Mouse (Mus musculus) limb, embryonic 11.5 days (tissue): ENCODE measurements around the gene Arhgap20. TPM values are rescaled to one million over a fixed set of nuclear protein-coding genes. Genes with fewer than 3 reads are reported as not detected.

Experiments
- ATAC-seq: fragments of 200-750 bp; cut with Nextera tagmentation; 2 replicates; pipeline ENCODE4 v1.8.0; 2017; ENCODE audit warnings: low read depth; ENCODE audit not compliant: insufficient number of reproducible peaks, low FRiP score, low TSS enrichment
- DNase-seq: peaks from one replicate; pipeline ENCODE4 v3.0.0-alpha.2; 2015; ENCODE audit warnings: low spot score
- H3K27ac ChIP-seq: fragments of 300-500 bp; sonication (generic); replicated peaks from 2 replicates; pipeline ENCODE4 v1.5.1; 2014; ENCODE audit warnings: low read depth, mild to moderate bottlenecking, low read length
- H3K27me3 ChIP-seq: fragments of 300-500 bp; sonication (generic); 2 replicates; pipeline ENCODE4 v1.6.1; 2014; ENCODE audit warnings: mild to moderate bottlenecking, low read length, mixed read lengths; ENCODE audit not compliant: control insufficient read depth, insufficient read depth
- H3K36me3 ChIP-seq: fragments of 300-500 bp; sonication (generic); 2 replicates; pipeline ENCODE4 v1.6.1; 2014; ENCODE audit warnings: mild to moderate bottlenecking, low read length, moderate library complexity, mixed read lengths; ENCODE audit not compliant: control insufficient read depth, insufficient read depth
- H3K4me1 ChIP-seq: fragments of 300-500 bp; sonication (generic); 2 replicates; pipeline ENCODE4 v1.6.1; 2014; ENCODE audit warnings: low read length, mixed read lengths; ENCODE audit not compliant: control insufficient read depth, insufficient read depth
- H3K4me2 ChIP-seq: fragments of 300-500 bp; sonication (generic); 2 replicates; pipeline ENCODE4 v1.6.1; 2014; ENCODE audit warnings: low read depth, mild to moderate bottlenecking, moderate library complexity; ENCODE audit not compliant: severe bottlenecking
- H3K4me3 ChIP-seq: fragments of 300-500 bp; sonication (generic); 2 replicates; pipeline ENCODE4 v1.5.1; 2014; ENCODE audit warnings: low read depth, low read length
- H3K9ac ChIP-seq: fragments of 300-500 bp; sonication (generic); 2 replicates; pipeline ENCODE4 v1.6.1; 2014; ENCODE audit warnings: mild to moderate bottlenecking, low read length
- H3K9me3 ChIP-seq: fragments of 300-500 bp; sonication (generic); 2 replicates; pipeline ENCODE4 v1.6.1; 2016; ENCODE audit warnings: low read length; ENCODE audit not compliant: control insufficient read depth
- WGBS: fragments of 180-500 bp; shearing (Covaris S2); extraction: QIAGEN DNeasy Blood & Tissue Kit; methylation state at CpG from one replicate; pipeline ENCODE4 v1.1.7; 2014; 5-methylcytosine and 5-hydroxymethylcytosine counted together
- polyA plus RNA-seq: library from polyadenylated mRNA; unstranded; fragments of >200 nt; fragmentation: Nextera tagmentation; extraction: Ambion mirVana; gene quantifications from 2 replicates; pipeline ENCODE4 v1.2.1, GENCODE M21; 2014

The Arhgap20 gene
- polyA plus RNA-seq, 1 experiment from 2014 or later, result 0.81 TPM

- 93% methylated on average over 7 of the region's 7 CpGs for WGBS
- no peak overlapping the region for H3K4me2 ChIP-seq
- ATAC-seq (no peak), DNase-seq (no peak)
- H3K36me3 ChIP-seq, result no peaks in the 10 kb centered on the region
- no peaks in the 10 kb centered on the region for H3K9me3 ChIP-seq
- H3K4me1 ChIP-seq, result no peaks in the 10 kb centered on the region
- H3K27me3 ChIP-seq, result no peaks in the 10 kb centered on the region
- H3K27ac ChIP-seq, result no peak overlapping the region
- H3K4me3 ChIP-seq, result no peak overlapping the region
- H3K9ac ChIP-seq, result no peak overlapping the region
These were observed 16.0 kb downstream of the Arhgap20 start for GRCm38 (mm10) chr9:51781092-51781491.

- Histone ChIP-seq H3K9ac (no peak overlapping the region), H3K27ac (no peak overlapping the region), H3K4me2 (no peak overlapping the region), H3K4me1 (no peaks in the 10 kb centered on the region), H3K36me3 (no peaks in the 10 kb centered on the region), H3K4me3 (no peak overlapping the region), H3K27me3 (no peaks in the 10 kb centered on the region), H3K9me3 (no peaks in the 10 kb centered on the region)
- no peak for ATAC-seq
- DNase-seq, result no peak
- 49% methylated on average over 6 of the region's 6 CpGs for WGBS
These were observed 22.2 kb downstream of the Arhgap20 start for GRCm38 (mm10) chr9:51787380-51787779.

- no peaks in the 10 kb centered on the region for H3K36me3 ChIP-seq
- no peaks in the 10 kb centered on the region for H3K4me1 ChIP-seq
- DNase-seq (no peak), ATAC-seq (no peak)
- H3K9ac ChIP-seq, result no peak overlapping the region
- H3K27me3 ChIP-seq, result no peaks in the 10 kb centered on the region
- 68% methylated on average over 1 of the region's 1 CpGs for WGBS
- no peak overlapping the region for H3K4me2 ChIP-seq
- no peak overlapping the region for H3K4me3 ChIP-seq
- H3K27ac ChIP-seq, result no peak overlapping the region
- no peaks in the 10 kb centered on the region for H3K9me3 ChIP-seq
These were observed 23.3 kb downstream of the Arhgap20 start for GRCm38 (mm10) chr9:51788466-51788865.

GRCm38 (mm10) chr9:51795206-51795605 is 30.1 kb downstream of the Arhgap20 start:
- Histone ChIP-seq H3K4me3 (no peak overlapping the region), H3K4me2 (no peak overlapping the region), H3K9me3 (no peaks in the 10 kb centered on the region), H3K36me3 (no peaks in the 10 kb centered on the region), H3K9ac (no peak overlapping the region), H3K27me3 (no peaks in the 10 kb centered on the region), H3K4me1 (no peaks in the 10 kb centered on the region), H3K27ac (no peak overlapping the region)
- 71% methylated on average over 6 of the region's 6 CpGs for WGBS
- ATAC-seq (no peak), DNase-seq (no peak)

GRCm38 (mm10) chr9:51798251-51798650 is 33.1 kb downstream of the Arhgap20 start:
- 91% methylated on average over 5 of the region's 5 CpGs for WGBS
- H3K36me3 ChIP-seq, result no peaks in the 10 kb centered on the region
- H3K4me3 ChIP-seq, result no peak overlapping the region
- no peak for ATAC-seq
- no peak overlapping the region for H3K9ac ChIP-seq
- no peaks in the 10 kb centered on the region for H3K4me1 ChIP-seq
- H3K27me3 ChIP-seq, result no peaks in the 10 kb centered on the region
- no peak overlapping the region for H3K4me2 ChIP-seq
- no peak overlapping the region for H3K27ac ChIP-seq
- DNase-seq, result no peak
- H3K9me3 ChIP-seq, result no peaks in the 10 kb centered on the region

GRCm38 (mm10) chr9:51799156-51799555 is 34.0 kb downstream of the Arhgap20 start:
- no peak for ATAC-seq
- no peak overlapping the region for H3K9ac ChIP-seq

GRCm38 (mm10) chr9:51807272-51807671 is 42.1 kb downstream of the Arhgap20 start:
- Histone ChIP-seq H3K4me2 (no peak overlapping the region), H3K36me3 (no peaks in the 10 kb centered on the region), H3K4me3 (no peak overlapping the region), H3K27ac (no peak overlapping the region), H3K4me1 (no peaks in the 10 kb centered on the region), H3K9ac (no peak overlapping the region), H3K9me3 (no peaks in the 10 kb centered on the region), H3K27me3 (no peaks in the 10 kb centered on the region)
- WGBS, result 85% methylated on average over 3 of the region's 3 CpGs
- ATAC-seq, result no peak
- no peak for DNase-seq

More at GRCm38 (mm10) chr9:51799156-51799555, 34.0 kb downstream of the Arhgap20 start:
- H3K27me3 ChIP-seq, result no peaks in the 10 kb centered on the region
- DNase-seq, result no peak
- H3K9me3 ChIP-seq, result no peaks in the 10 kb centered on the region
- WGBS, result 87% methylated on average over 9 of the region's 9 CpGs
- no peak overlapping the region for H3K4me3 ChIP-seq
- H3K4me1 ChIP-seq, result no peaks in the 10 kb centered on the region
- no peaks in the 10 kb centered on the region for H3K36me3 ChIP-seq
- H3K27ac ChIP-seq, result no peak overlapping the region
- H3K4me2 ChIP-seq, result no peak overlapping the region

GRCm38 (mm10) chr9:51812931-51813330 is 47.8 kb downstream of the Arhgap20 start:
- H3K4me3 ChIP-seq, result no peak overlapping the region
- H3K9ac ChIP-seq, result no peak overlapping the region
- ATAC-seq (no peak), DNase-seq (no peak)
- WGBS, result 93% methylated on average over 1 of the region's 1 CpGs
- no peaks in the 10 kb centered on the region for H3K4me1 ChIP-seq
- no peak overlapping the region for H3K27ac ChIP-seq
- H3K36me3 ChIP-seq, result no peaks in the 10 kb centered on the region
- no peaks in the 10 kb centered on the region for H3K9me3 ChIP-seq
- no peak overlapping the region for H3K4me2 ChIP-seq
- no peaks in the 10 kb centered on the region for H3K27me3 ChIP-seq

- ATAC-seq, result no peak
These were observed 59.4 kb downstream of the Arhgap20 start for GRCm38 (mm10) chr9:51824516-51824915.

More at GRCm38 (mm10) chr9:51824516-51824915, 59.4 kb downstream of the Arhgap20 start:
- no peaks in the 10 kb centered on the region for H3K9me3 ChIP-seq
- H3K4me2 ChIP-seq, result no peak overlapping the region
- 83% methylated on average over 7 of the region's 7 CpGs for WGBS
- no peak overlapping the region for H3K4me3 ChIP-seq
- no peak for DNase-seq
- H3K27ac ChIP-seq, result no peak overlapping the region
- no peaks in the 10 kb centered on the region for H3K4me1 ChIP-seq
- no peaks in the 10 kb centered on the region for H3K36me3 ChIP-seq
- no peak overlapping the region for H3K9ac ChIP-seq
- no peaks in the 10 kb centered on the region for H3K27me3 ChIP-seq
